Mouse (Mus musculus) ES-Bruce4 (cell line): ENCODE measurements around the gene Cgn.

Source experiments
- CTCF ChIP-seq: IDR thresholded peaks from one replicate; pipeline ENCODE4 v1.8.1; 2011; ENCODE audit warnings: low read depth, low read length
- EP300 ChIP-seq: IDR thresholded peaks from 2 replicates; pipeline ENCODE4 v1.6.1; 2011; ENCODE audit warnings: low read depth, low read length; ENCODE audit not compliant: insufficient read depth

GRCm38 (mm10) chr3:94789516-94789915 lies 3.2 kb upstream of the Cgn start:
- TF ChIP-seq EP300: no peak
- TF ChIP-seq CTCF: no peak
